Mouse (Mus musculus) bone marrow, adult 2 months (tissue): ENCODE results near the gene Inca1. TPM values are rescaled to one million over a fixed set of nuclear protein-coding genes. Genes with fewer than 3 reads are reported as not detected.

Source experiments
- H3K27ac ChIP-seq: fragments of 200-500 bp; 2 replicates; pipeline ENCODE4 v1.5.1; 2012; ENCODE audit warnings: low read depth, mild to moderate bottlenecking, control low read depth, inconsistent platforms, low read length; ENCODE audit not compliant: control insufficient read depth, poor library complexity, insufficient read depth
- H3K4me1 ChIP-seq: fragments of 200-500 bp; 2 replicates; pipeline ENCODE4 v1.6.1; 2011; ENCODE audit warnings: low read length; ENCODE audit not compliant: control insufficient read depth, insufficient read depth
- H3K4me3 ChIP-seq: fragments of 200-500 bp; replicated peaks from 2 replicates; pipeline ENCODE3; 2011; ENCODE audit warnings: mild to moderate bottlenecking, low read depth, low read length, control low read depth; ENCODE audit not compliant: control insufficient read depth
- CTCF ChIP-seq: fragments of 200-500 bp; IDR thresholded peaks from 2 replicates; pipeline ENCODE4 v1.5.1; 2011; ENCODE audit warnings: low read length, control low read depth; ENCODE audit not compliant: control insufficient read depth, insufficient read depth
- POLR2A ChIP-seq: fragments of 200-500 bp; IDR thresholded peaks from 2 replicates; pipeline ENCODE4 v1.6.1; 2011; ENCODE audit warnings: low read depth, mild to moderate bottlenecking, control low read depth, low read length, borderline replicate concordance; ENCODE audit not compliant: control insufficient read depth
- WGBS: fragments of 180-500 bp; shearing (Covaris S2); methylation state at CpG from one replicate; pipeline ENCODE4 v1.1.7; 2018; 5-methylcytosine and 5-hydroxymethylcytosine counted together
- polyA plus RNA-seq: library from polyadenylated mRNA; stranded (reverse); fragments of >200 nt; gene quantifications from 2 replicates; pipeline ENCODE4 v1.2.4, GENCODE M21; 2011; ENCODE audit warnings: low replicate concordance; ENCODE audit not compliant: missing spikeins, insufficient read depth, insufficient read length

Gene Inca1
- polyA plus RNA-seq, 1 experiment: not detected

DNA sequence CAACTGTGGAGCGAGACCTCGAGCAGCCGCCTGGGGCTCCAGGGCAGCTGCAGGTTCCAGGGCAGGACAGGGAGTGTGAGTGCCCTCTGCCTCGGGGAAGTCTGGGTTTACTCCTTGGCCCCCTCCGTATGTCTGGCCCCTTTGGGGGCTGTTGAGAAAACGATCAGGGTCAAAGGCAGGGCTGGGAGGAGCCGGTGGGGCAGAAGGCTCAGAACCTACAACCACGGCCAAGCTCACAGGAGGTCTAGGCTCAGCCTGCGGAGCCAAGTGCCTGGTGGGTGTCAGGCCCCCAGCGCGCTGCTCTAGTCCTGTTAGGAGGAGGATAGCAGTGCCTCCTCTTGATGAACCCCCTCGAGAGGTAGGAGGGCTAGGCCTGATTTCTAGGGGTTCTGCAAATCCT lies 18.8 kb downstream of the Inca1 start:
- Histone ChIP-seq H3K27ac (no peak overlapping the region), H3K4me1 (peaks cover 4% of the 10 kb centered on the region; the same call in 1 of the 2 replicates), H3K4me3 (no peak overlapping the region)
- no peak for TF ChIP-seq CTCF
- no peak for TF ChIP-seq POLR2A
- 90% methylated on average over 12 of the region's 12 CpGs for WGBS

DNA sequence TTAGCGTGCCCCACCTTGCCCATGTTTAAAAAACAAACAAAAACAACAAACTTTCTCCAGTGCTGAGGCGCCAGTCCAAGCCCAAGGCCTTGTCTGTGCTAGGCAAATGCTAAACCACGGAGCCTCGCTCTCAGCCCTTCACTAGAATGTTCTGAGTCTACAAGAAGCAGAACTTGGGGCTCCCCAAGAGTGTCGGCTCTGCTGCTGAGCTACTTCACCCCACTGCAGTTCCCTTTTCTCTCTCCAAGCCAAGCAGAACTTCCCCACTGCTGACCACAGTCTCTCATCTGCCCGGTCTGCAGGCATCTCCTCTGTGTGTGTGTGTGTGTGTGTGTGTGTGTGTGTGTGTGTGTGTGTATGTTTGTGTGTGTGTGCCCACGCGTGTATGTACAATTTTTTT lies 20.1 kb downstream of the Inca1 start:
- H3K4me3 ChIP-seq: no peak overlapping the region
- peaks cover 4% of the 10 kb centered on the region; the same call in 1 of the 2 replicates for H3K4me1 ChIP-seq
- WGBS: 16% methylated on average over 8 of the region's 8 CpGs
- TF ChIP-seq CTCF (no peak), POLR2A (no peak)
- peak overlapping the region; percentile 68; the same call in 1 of the 2 replicates for H3K27ac ChIP-seq

DNA sequence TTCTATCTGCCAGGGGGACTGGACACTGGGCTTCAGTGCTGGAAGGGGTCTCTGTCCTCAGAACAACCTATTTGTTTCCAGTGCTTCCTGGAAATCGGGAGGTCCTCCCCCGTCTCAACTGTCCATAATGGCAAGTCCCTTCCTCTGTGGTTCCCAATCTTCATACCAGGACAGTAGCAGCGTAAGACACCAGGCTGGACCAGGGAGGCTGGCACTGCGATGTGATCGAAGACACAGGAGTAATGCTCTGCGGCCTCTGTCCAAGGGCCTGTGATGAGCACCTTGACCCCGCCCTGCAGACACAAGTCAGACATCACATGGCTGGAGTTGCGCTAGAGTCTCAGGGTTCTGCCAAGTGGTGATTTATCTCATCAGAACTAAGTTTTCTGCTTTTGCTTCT lies 20.6 kb downstream of the Inca1 start:
- WGBS: 87% methylated on average over 8 of the region's 8 CpGs
- Histone ChIP-seq H3K4me3 (no peak overlapping the region), H3K27ac (peak overlapping the region; percentile 13; the same call in 1 of the 2 replicates), H3K4me1 (peaks cover 4% of the 10 kb centered on the region; the same call in 1 of the 2 replicates)
- TF ChIP-seq CTCF (no peak), POLR2A (no peak)

DNA sequence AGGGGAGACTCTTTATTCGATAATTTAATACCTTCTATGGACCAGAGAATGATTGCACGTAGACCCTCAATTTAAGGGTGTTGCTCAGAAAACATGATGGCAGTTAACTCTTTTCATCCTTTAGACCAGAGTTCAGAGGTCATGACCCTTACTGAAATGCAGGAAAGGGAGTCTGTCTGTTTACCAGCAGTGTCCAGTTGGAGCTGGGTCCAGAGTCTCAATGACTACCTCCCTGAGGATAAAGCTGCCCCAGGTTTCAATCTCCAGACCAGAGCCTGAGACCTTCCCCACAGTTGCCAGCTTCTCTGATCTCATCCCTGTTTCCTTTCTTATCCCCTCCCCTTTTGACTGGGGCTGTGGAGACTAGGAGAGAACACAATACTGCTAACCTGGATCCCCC lies 21.4 kb downstream of the Inca1 start:
- Histone ChIP-seq H3K4me1 (peaks cover 4% of the 10 kb centered on the region; the same call in 1 of the 2 replicates), H3K4me3 (no peak overlapping the region), H3K27ac (no peak overlapping the region)
- TF ChIP-seq CTCF: no peak
- TF ChIP-seq POLR2A: no peak
- whole genome bisulfite sequencing: 83% methylated on average over 2 of the region's 2 CpGs

DNA sequence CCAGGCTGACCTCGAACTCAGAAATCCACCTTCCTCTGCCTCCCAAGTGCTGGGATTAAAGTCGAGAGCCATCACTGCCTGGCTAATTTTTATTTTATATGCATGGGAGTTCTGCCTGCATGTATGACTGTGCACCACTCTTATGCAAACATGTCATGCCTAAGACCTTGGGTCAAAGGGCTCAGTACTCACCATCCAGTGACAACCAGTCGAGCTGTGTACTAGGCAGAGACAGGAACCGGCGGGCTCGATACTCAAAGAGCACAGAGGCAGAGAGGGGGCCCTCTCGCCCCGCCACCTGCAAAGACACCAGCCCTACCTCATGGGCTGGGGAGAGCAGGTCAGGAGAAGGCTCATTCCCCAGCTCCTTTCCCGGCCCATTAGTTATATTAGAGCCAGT lies 21.9 kb downstream of the Inca1 start:
- H3K4me3 ChIP-seq: no peak overlapping the region
- peaks cover 4% of the 10 kb centered on the region; the same call in 1 of the 2 replicates for H3K4me1 ChIP-seq
- 86% methylated on average over 9 of the region's 9 CpGs for WGBS
- TF ChIP-seq POLR2A (no peak), CTCF (no peak)
- H3K27ac ChIP-seq: no peak overlapping the region

DNA sequence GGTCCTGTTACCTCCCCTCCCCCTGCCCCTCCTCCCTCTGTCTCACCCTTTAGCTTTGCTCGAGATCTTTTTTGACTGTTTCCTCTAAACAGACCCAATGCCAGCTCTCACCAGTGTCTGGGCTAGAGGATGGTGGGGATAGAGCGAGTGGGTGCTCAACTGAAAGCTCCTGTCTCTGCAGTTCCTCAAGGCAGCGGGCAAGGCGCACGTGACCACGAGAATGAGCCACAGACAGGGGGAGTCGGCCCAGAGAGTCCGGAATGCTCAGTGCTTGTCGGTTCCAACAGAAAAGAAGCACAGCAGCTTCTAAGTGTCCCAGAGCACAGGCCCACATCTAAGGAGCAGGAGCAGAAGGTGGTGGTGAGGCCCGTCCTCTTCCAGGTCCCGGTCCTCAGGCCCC lies 25.5 kb downstream of the Inca1 start:
- H3K4me3 ChIP-seq: no peak overlapping the region
- no peak for TF ChIP-seq POLR2A
- no peak for TF ChIP-seq CTCF
- 31% methylated on average over 11 of the region's 11 CpGs for WGBS
- H3K4me1 ChIP-seq: peaks cover 4% of the 10 kb centered on the region; the same call in 1 of the 2 replicates
- no peak overlapping the region for H3K27ac ChIP-seq

DNA sequence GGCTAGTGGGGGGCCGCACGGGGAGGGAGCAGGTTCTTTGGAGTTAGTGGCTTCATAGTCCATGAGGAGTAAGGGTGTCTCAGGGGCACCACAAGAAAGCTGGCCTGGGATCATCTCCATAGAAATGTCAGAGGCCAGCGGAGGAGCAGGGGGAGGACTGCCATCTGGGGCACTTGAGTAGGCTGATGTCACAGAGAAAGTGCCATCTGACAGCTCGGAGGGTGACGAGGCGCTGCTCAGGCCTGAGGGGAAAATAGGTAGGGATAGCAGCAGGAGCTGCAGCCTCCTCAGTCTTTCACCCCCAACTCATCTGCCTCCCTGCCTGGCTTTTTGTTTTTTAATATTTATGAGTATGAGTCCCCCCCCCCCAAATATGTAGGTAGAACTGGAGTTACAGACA lies 25.9 kb downstream of the Inca1 start:
- 89% methylated on average over 6 of the region's 6 CpGs for WGBS
- TF ChIP-seq CTCF: no peak
- no peak for TF ChIP-seq POLR2A
- H3K4me1 ChIP-seq: no peaks in the 10 kb centered on the region
- no peak overlapping the region for H3K27ac ChIP-seq
- H3K4me3 ChIP-seq: no peak overlapping the region

DNA sequence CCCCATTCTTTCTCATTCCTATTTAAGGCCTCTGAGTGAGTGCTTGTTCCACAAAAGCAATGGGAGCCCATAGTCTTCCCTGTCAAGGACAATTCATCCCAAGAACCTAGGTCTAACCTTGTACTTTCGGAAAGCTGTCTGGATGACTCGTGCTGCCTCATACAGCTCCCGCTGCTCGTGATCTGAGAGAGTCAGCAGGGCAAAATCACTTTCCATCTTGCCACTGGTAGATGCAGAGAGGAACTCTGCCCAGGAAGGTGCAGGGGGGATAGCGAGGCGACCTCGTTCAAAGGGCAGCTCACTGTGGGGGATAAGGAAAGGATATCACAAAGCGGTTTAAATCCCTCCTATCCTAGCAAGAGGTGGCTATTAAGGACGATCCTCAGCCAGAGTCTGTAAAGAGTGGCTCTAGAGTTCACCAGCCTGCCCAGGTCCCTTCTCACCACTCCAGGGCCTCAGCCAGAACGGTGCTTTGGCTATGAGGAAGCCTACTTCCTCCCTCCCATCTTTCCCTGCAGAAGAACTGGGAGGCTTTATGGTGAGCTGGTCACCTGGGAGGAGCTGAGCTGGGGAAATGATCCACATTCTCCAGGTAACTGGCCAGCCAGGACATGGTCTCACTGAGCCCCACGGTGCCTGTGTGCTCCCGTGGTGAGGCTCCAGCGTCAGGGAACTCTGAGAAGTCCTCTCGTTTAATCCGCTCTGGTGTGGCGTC lies 28.5 kb downstream of the Inca1 start:
- 86% methylated on average over 16 of the region's 16 CpGs for WGBS
- Histone ChIP-seq H3K4me1 (no peaks in the 10 kb centered on the region; the same call in 1 of the 2 replicates), H3K4me3 (no peak overlapping the region), H3K27ac (no peak overlapping the region)
- TF ChIP-seq POLR2A (no peak), CTCF (no peak)

DNA sequence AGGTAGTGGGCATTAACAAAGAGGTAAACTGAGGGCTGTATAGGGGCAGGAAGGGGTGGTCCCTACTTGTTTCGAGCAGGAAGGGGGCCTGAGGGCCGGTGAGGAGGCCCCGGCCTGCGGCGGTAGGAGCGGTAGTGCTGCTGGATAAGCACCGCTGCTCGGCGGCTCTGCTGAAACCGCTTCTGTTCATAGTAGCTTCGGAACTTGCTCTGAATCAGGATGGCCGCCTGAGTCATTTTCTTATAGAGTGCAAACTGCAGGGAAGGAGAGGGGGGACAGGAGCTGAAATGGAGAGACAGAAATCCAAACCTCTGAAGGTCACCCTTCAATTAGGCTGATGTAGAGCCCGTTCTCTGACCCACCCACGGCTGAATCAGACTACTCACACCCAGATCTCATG lies 29.5 kb downstream of the Inca1 start:
- WGBS: 80% methylated on average over 14 of the region's 14 CpGs
- Histone ChIP-seq H3K4me3 (no peak overlapping the region), H3K4me1 (no peaks in the 10 kb centered on the region; the same call in 1 of the 2 replicates), H3K27ac (no peak overlapping the region)
- TF ChIP-seq POLR2A: no peak
- no peak for TF ChIP-seq CTCF
